Mouse (Mus musculus) limb, embryonic 11.5 days (tissue): ENCODE measurements around the gene Unc5c. TPM values are rescaled to one million over a fixed set of nuclear protein-coding genes. Genes with fewer than 3 reads are reported as not detected.

Source experiments
- ATAC-seq: fragments of 200-750 bp; cut with Nextera tagmentation; 2 replicates; pipeline ENCODE4 v1.8.0; 2017; ENCODE audit warnings: low read depth; ENCODE audit not compliant: insufficient number of reproducible peaks, low FRiP score, low TSS enrichment
- DNase-seq: peaks from one replicate; pipeline ENCODE4 v3.0.0-alpha.2; 2015; ENCODE audit warnings: low spot score
- H3K27ac ChIP-seq: fragments of 300-500 bp; sonication (generic); replicated peaks from 2 replicates; pipeline ENCODE4 v1.5.1; 2014; ENCODE audit warnings: low read depth, mild to moderate bottlenecking, low read length
- H3K27me3 ChIP-seq: fragments of 300-500 bp; sonication (generic); 2 replicates; pipeline ENCODE4 v1.6.1; 2014; ENCODE audit warnings: mild to moderate bottlenecking, low read length, mixed read lengths; ENCODE audit not compliant: control insufficient read depth, insufficient read depth
- H3K36me3 ChIP-seq: fragments of 300-500 bp; sonication (generic); 2 replicates; pipeline ENCODE4 v1.6.1; 2014; ENCODE audit warnings: mild to moderate bottlenecking, low read length, moderate library complexity, mixed read lengths; ENCODE audit not compliant: control insufficient read depth, insufficient read depth
- H3K4me1 ChIP-seq: fragments of 300-500 bp; sonication (generic); 2 replicates; pipeline ENCODE4 v1.6.1; 2014; ENCODE audit warnings: low read length, mixed read lengths; ENCODE audit not compliant: control insufficient read depth, insufficient read depth
- H3K4me2 ChIP-seq: fragments of 300-500 bp; sonication (generic); 2 replicates; pipeline ENCODE4 v1.6.1; 2014; ENCODE audit warnings: low read depth, mild to moderate bottlenecking, moderate library complexity; ENCODE audit not compliant: severe bottlenecking
- H3K4me3 ChIP-seq: fragments of 300-500 bp; sonication (generic); 2 replicates; pipeline ENCODE4 v1.5.1; 2014; ENCODE audit warnings: low read depth, low read length
- H3K9ac ChIP-seq: fragments of 300-500 bp; sonication (generic); 2 replicates; pipeline ENCODE4 v1.6.1; 2014; ENCODE audit warnings: mild to moderate bottlenecking, low read length
- H3K9me3 ChIP-seq: fragments of 300-500 bp; sonication (generic); 2 replicates; pipeline ENCODE4 v1.6.1; 2016; ENCODE audit warnings: low read length; ENCODE audit not compliant: control insufficient read depth
- WGBS: fragments of 180-500 bp; shearing (Covaris S2); extraction: QIAGEN DNeasy Blood & Tissue Kit; methylation state at CpG from one replicate; pipeline ENCODE4 v1.1.7; 2014; 5-methylcytosine and 5-hydroxymethylcytosine counted together
- polyA plus RNA-seq: library from polyadenylated mRNA; unstranded; fragments of >200 nt; fragmentation: Nextera tagmentation; extraction: Ambion mirVana; gene quantifications from 2 replicates; pipeline ENCODE4 v1.2.1, GENCODE M21; 2014

Unc5c gene
- polyA plus RNA-seq, 1 experiment from 2014 or later = 17.2 TPM

- DNase-seq (peak; percentile 28), ATAC-seq (peak; percentile 51; the same call in 1 of the 2 replicates)
- H3K9me3 ChIP-seq = no peaks in the 10 kb centered on the region
- peaks cover 4% of the 10 kb centered on the region; the same call in 1 of the 2 replicates for H3K4me1 ChIP-seq
- H3K36me3 ChIP-seq = no peaks in the 10 kb centered on the region
- no peaks in the 10 kb centered on the region for H3K27me3 ChIP-seq
- H3K27ac ChIP-seq = no peak overlapping the region
- H3K9ac ChIP-seq = no peak overlapping the region
- no peak overlapping the region for H3K4me3 ChIP-seq
- WGBS = 32% methylated on average over 4 of the region's 4 CpGs
- H3K4me2 ChIP-seq = no peak overlapping the region
Observed at GRCm38 (mm10) chr3:141711601-141712000, 246.6 kb downstream of the Unc5c start.

GRCm38 (mm10) chr3:141716371-141716770 lies 251.4 kb downstream of the Unc5c start:
- no peak for DNase-seq
- no peak overlapping the region for H3K27ac ChIP-seq
- H3K27me3 ChIP-seq = no peaks in the 10 kb centered on the region
- no peak overlapping the region for H3K4me2 ChIP-seq
- no peak for ATAC-seq
- no peaks in the 10 kb centered on the region for H3K9me3 ChIP-seq
- no peaks in the 10 kb centered on the region for H3K36me3 ChIP-seq
- H3K4me3 ChIP-seq = no peak overlapping the region
- 66% methylated on average over 4 of the region's 4 CpGs for WGBS
- H3K9ac ChIP-seq = no peak overlapping the region
- peaks cover 4% of the 10 kb centered on the region; the same call in 1 of the 2 replicates for H3K4me1 ChIP-seq

GRCm38 (mm10) chr3:141719050-141719449 lies 254.0 kb downstream of the Unc5c start:
- Histone ChIP-seq H3K9me3 (no peaks in the 10 kb centered on the region), H3K27ac (no peak overlapping the region), H3K4me3 (no peak overlapping the region), H3K4me2 (no peak overlapping the region), H3K27me3 (no peaks in the 10 kb centered on the region), H3K36me3 (no peaks in the 10 kb centered on the region), H3K9ac (no peak overlapping the region), H3K4me1 (no peaks in the 10 kb centered on the region)
- no peak for ATAC-seq
- 84% methylated on average over 5 of the region's 5 CpGs for WGBS
- no peak for DNase-seq

DNA sequence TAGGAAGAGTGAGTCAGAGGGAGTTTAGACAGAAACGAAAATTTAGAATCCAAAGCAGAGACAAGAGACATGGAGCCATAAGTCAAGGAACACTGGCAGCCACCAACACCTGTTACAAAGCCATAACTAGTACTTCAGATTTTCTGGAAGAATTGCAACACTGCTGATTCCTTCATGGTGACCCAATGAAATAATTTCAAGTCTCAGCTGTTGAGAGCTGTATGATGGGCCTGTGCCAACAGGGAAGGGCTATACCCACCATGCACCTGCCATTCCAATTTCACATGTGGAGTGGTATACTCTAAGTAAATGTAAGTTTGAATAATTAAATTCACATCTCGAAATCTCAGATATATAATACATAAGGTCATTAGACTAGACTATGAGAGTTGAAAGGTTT lies 259.5 kb downstream of the Unc5c start:
- Histone ChIP-seq H3K36me3 (no peaks in the 10 kb centered on the region), H3K4me1 (no peaks in the 10 kb centered on the region), H3K27ac (no peak overlapping the region), H3K27me3 (no peaks in the 10 kb centered on the region), H3K4me3 (no peak overlapping the region), H3K9ac (no peak overlapping the region), H3K9me3 (no peaks in the 10 kb centered on the region), H3K4me2 (no peak overlapping the region)
- DNase-seq (no peak), ATAC-seq (no peak)
- WGBS = 67% methylated on average over 2 of the region's 2 CpGs

GRCm38 (mm10) chr3:141725432-141725831 lies 260.4 kb downstream of the Unc5c start:
- H3K36me3 ChIP-seq = no peaks in the 10 kb centered on the region
- H3K27ac ChIP-seq = no peak overlapping the region
- no peak overlapping the region for H3K9ac ChIP-seq
- H3K9me3 ChIP-seq = no peaks in the 10 kb centered on the region
- no peak overlapping the region for H3K4me2 ChIP-seq
- WGBS = 89% methylated on average over 1 of the region's 1 CpGs
- H3K27me3 ChIP-seq = no peaks in the 10 kb centered on the region
- DNase-seq (no peak), ATAC-seq (no peak)
- H3K4me3 ChIP-seq = no peak overlapping the region
- H3K4me1 ChIP-seq = no peaks in the 10 kb centered on the region

DNA sequence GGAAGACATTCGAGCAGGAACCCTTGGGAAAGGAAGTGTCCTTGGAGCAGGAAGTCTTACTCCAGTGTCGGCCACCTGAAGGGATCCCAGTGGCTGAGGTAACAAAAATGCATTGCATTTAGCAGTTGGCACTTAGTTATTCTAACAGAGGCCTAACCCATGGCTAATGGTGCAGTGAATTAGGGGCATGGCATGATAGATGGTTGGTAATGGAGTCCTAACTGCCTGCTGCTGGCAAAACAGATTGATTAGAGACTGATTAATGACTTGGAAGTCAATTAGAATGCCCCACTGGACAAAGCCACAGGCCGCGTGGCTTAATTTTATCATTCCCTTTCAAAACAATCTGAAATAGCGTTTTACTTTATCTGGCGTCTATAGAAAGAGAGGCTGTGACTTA lies 268.8 kb downstream of the Unc5c start:
- Histone ChIP-seq H3K9ac (no peak overlapping the region), H3K27me3 (no peaks in the 10 kb centered on the region), H3K27ac (no peak overlapping the region), H3K9me3 (no peaks in the 10 kb centered on the region), H3K4me1 (no peaks in the 10 kb centered on the region), H3K4me2 (no peak overlapping the region), H3K4me3 (no peak overlapping the region), H3K36me3 (no peaks in the 10 kb centered on the region)
- ATAC-seq (no peak), DNase-seq (no peak)
- WGBS = 73% methylated on average over 6 of the region's 6 CpGs

DNA sequence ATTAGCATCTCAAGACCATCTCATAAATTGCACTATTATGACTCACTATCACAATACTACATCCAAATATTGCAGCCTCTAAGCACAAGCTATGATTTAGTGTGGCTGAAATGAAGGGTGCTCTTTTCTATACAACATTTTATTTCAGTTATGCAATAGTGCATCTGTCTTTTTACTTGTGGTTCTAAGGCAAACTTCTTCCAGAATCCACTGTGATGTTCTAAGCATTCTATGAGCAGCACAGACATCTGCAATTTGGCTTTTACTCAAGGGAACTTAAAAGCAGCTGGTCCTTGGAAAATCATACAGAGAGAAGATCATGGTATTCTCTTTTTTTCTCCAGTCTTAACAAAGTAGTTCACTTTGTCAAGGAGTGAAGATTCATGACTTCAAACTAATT lies 270.3 kb downstream of the Unc5c start:
- no peak overlapping the region for H3K4me2 ChIP-seq
- no peak for ATAC-seq

DNA sequence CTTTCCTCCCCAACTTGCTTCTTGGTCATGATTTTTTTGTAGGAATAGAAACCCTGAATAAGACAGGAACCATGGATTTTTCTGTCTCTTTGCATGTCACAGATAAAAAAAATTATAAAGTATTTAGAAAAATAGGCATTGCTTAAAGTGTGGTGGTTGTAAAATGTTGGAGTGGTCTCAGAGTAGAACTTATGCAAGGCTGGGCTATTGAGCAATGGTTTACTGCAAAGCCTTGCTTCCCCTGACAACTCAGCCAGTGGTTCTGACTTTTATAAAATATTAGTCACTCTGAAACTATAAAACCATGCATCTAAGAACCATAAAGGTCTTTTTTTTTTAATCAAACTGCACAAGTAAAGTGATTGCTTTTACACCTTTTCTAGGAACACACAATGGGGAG lies 280.3 kb downstream of the Unc5c start:
- no peaks in the 10 kb centered on the region for H3K27me3 ChIP-seq
- no peak overlapping the region for H3K27ac ChIP-seq
- H3K36me3 ChIP-seq = no peaks in the 10 kb centered on the region
- ATAC-seq (no peak), DNase-seq (no peak)
- H3K4me3 ChIP-seq = no peak overlapping the region
- no peak overlapping the region for H3K9ac ChIP-seq
- no peaks in the 10 kb centered on the region for H3K4me1 ChIP-seq
- H3K9me3 ChIP-seq = no peaks in the 10 kb centered on the region
- no peak overlapping the region for H3K4me2 ChIP-seq

More for the DNA sequence above, 270.3 kb downstream of the Unc5c start:
- Histone ChIP-seq H3K9me3 (no peaks in the 10 kb centered on the region), H3K27me3 (no peaks in the 10 kb centered on the region), H3K36me3 (no peaks in the 10 kb centered on the region), H3K27ac (no peak overlapping the region), H3K4me3 (no peak overlapping the region), H3K4me1 (no peaks in the 10 kb centered on the region), H3K9ac (no peak overlapping the region)
- DNase-seq = no peak

DNA sequence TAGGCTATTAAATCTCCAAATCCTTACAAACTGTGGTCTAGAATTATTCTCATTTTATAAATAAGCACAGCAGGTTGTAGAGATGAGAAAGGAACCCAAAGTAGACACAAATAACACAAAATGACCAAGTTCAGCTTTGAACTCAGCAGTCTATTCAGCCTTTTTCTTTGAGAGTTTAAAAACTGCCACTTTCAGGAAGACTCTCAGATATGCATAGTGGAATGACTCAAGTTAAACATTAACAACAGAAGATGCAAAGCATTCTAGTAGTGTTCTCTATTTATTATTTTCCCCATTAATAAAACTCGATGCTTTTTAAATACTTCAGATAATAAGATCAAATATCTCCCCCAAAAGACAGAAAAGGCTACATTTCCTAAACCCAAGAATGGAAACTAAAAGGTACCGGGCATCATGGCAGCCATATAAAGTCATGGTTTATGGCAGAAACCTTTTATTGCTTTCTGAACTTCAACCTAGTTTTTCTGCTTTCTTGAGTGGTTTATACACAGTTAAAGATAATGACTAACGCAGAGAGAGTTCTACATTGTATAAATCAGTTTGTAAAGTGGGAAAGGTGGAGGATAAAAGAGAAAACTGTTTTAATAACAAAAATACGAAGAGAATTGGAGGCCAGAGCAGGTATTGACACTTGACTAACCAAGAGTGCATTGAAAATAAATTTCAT lies 283.8 kb downstream of the Unc5c start:
- ATAC-seq (no peak), DNase-seq (no peak)
- no peaks in the 10 kb centered on the region for H3K36me3 ChIP-seq
- no peaks in the 10 kb centered on the region for H3K4me1 ChIP-seq
- no peaks in the 10 kb centered on the region for H3K27me3 ChIP-seq
- H3K27ac ChIP-seq = no peak overlapping the region
- H3K4me2 ChIP-seq = no peak overlapping the region
- no peaks in the 10 kb centered on the region for H3K9me3 ChIP-seq
- no peak overlapping the region for H3K9ac ChIP-seq
- WGBS = 84% methylated on average over 4 of the region's 4 CpGs
- H3K4me3 ChIP-seq = no peak overlapping the region
